Mouse (Mus musculus): Measurements from ENCODE around the gene AU015836. TPM values are rescaled to one million over a fixed set of nuclear protein-coding genes. Genes with fewer than 3 reads are reported as not detected.
"Not testable (repeated sequence)": the region's sequence is repeated elsewhere in the genome, so short reads cannot be mapped to it uniquely, and the experiment has no call there.

Gene AU015836
- polyA plus RNA-seq (2011; ENCODE audit: insufficient read length, low read depth, missing spikeins): not detected in 2 replicates

DNA sequence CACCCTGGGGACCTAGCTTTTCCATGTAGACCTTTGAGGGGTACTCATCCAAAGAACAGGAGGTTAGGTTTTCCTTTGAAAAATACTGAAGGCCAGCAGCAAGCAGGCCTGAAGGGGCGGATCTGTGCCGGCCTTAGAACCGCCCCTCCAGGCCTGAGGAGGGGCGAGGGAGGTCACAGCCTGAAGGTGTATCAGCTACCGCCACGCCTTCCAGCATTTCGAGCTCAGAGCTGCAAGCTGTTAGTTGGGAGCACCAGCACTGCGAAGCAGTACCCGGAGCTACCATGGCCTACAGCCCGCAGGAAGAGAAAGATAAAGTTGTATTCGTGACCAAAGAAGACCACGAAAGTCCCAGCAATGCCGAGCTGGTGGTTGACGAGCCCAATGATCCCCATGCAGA lies at the start of gene AU015836:
AU015836 (plus strand) TSS at position 216 of the 400 bp plus-strand sequence.
- H3K4me1 ChIP-seq (ENCODE audit: control insufficient read depth, insufficient read depth, low read length): no peaks in the 10 kb centered on the region
- no peak for TF ChIP-seq POLR2A (IDR thresholded peaks at IDR 0.05; ENCODE audit: low read depth, low read length)
- H3K27ac ChIP-seq (ENCODE audit: insufficient read depth, low read length): no peak within 1 kb of the TSS
- H3K4me3 ChIP-seq (ENCODE audit: insufficient read depth, low read length): no peak within 1 kb of the TSS

DNA sequence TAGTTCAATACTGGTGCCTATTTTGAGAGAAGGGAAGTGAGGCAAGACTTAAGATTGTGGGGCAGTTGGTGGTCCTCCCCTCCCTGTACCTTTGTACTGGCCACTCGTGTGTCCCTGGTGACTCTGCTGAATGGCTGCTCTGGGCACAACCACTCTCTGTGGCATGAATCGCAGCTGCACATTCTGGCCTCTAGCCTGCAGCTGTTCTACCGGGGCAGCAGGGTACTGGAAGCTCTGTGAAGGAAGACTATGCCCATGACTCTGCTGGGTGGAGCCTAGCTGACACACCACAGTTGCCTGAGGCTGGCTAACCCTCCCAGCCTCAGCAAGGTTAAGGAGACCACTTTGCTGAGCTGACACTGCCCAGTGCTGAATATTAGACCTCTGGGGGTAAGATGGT lies 49.4 kb upstream of the AU015836 start:
- no peak for TF ChIP-seq POLR2A (IDR thresholded peaks at IDR 0.05; ENCODE audit: low read depth, low read length)
- TF ChIP-seq CTCF (IDR thresholded peaks at IDR 0.05; ENCODE audit: borderline replicate concordance, insufficient read depth, low read length): no peak
- no peaks in the 10 kb centered on the region for H3K4me1 ChIP-seq (ENCODE audit: control insufficient read depth, insufficient read depth, low read length)
- H3K27ac ChIP-seq (ENCODE audit: insufficient read depth, low read length): no peak overlapping the region

DNA sequence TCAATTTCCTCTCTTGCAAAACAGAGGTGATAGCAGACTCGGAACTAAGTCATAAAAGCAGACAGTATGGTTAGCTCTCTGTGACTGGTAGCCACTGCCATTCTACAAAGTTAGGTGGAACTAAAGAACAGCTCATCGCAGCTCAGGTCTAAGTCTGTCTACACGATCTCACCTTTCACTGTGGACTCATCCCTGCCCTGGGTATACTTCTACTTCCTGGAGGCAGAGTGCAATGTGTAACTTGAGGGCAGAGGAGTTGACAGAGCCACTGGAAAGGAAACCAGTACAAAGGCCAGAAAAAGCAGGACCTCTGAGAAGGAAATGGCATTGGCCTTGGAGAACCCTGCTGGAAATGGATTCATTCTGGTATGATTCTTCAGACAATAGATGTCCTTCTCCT lies 40.1 kb upstream of the AU015836 start:
- H3K27ac ChIP-seq (ENCODE audit: insufficient read depth, low read length): no peak overlapping the region

More for the DNA sequence above, 49.4 kb upstream of the AU015836 start:
- H3K4me3 ChIP-seq (ENCODE audit: insufficient read depth, low read length): no peak overlapping the region

DNA sequence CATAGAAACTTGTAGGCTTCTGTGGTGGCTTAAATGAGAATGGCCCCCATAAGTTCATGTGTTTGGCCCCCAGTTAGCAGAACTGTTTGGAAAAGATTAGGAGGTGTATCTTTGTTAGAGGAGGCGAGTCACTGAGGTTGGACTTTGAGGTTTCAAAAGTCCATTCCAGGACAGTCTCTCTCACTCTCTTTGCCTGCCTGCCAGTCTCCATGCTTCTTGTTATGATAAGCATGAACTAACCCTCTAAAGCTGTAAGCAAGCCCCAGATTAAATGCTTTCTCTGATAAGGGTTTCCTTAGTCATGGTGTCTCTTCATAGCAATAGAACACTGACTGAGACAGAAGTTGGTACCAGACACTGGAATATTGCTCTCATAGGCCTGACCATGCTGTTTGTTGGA lies 39.7 kb upstream of the AU015836 start:
- TF ChIP-seq CTCF (IDR thresholded peaks at IDR 0.05; ENCODE audit: borderline replicate concordance, insufficient read depth, low read length) (no peak), POLR2A (IDR thresholded peaks at IDR 0.05; ENCODE audit: low read depth, low read length) (no peak)
- no peaks in the 10 kb centered on the region for H3K4me1 ChIP-seq (ENCODE audit: control insufficient read depth, insufficient read depth, low read length)
- H3K27ac ChIP-seq (ENCODE audit: insufficient read depth, low read length): no peak overlapping the region
- H3K4me3 ChIP-seq (ENCODE audit: insufficient read depth, low read length): no peak overlapping the region

More for the DNA sequence above, 40.1 kb upstream of the AU015836 start:
- H3K4me3 ChIP-seq (ENCODE audit: insufficient read depth, low read length): no peak overlapping the region
- no peak for TF ChIP-seq POLR2A (IDR thresholded peaks at IDR 0.05; ENCODE audit: low read depth, low read length)
- no peaks in the 10 kb centered on the region for H3K4me1 ChIP-seq (ENCODE audit: control insufficient read depth, insufficient read depth, low read length)

DNA sequence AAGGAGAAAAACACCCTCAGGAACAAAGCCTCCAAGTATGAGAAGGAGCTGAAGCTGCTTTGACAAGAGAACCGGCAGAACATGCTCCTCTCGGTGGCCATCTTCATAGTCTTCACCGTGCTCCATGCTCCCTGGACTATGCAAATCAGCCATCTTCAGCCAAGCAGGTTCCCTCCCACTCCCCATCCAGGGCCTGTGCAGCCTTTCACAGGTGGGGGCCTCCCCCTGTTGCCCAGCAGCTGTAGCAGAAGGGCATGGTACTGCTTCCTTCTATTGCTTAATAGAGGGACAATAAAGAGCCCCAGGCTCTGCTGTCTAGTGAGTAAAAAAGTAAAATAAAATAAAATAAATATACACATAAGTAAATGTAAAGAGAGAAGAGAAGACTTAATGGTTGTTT lies 36.8 kb upstream of the AU015836 start:
- TF ChIP-seq POLR2A (IDR thresholded peaks at IDR 0.05; ENCODE audit: low read depth, low read length) (no peak), CTCF (IDR thresholded peaks at IDR 0.05; ENCODE audit: borderline replicate concordance, insufficient read depth, low read length) (no peak)

DNA sequence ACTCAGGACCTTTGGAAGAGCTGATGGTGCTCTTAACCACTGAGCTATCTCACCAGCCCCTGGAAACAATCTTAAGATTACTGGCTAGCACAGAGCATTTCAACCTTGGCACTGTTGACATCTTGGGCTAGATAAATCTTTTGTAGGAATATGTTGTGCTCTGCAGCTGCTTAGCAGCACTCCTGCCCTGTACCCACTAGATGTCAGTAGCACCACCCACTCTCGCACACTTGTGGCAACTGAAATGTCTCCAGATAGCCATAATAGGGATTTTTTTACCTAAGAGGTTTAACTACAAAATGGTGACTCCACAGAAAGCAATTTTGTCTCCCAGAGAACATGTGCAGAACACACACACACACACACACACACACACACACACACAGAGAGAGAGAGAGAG lies 11.7 kb upstream of the AU015836 start:
- H3K4me3 ChIP-seq (ENCODE audit: insufficient read depth, low read length): no peak overlapping the region
- no peaks in the 10 kb centered on the region for H3K4me1 ChIP-seq (ENCODE audit: control insufficient read depth, insufficient read depth, low read length)
- TF ChIP-seq POLR2A (IDR thresholded peaks at IDR 0.05; ENCODE audit: low read depth, low read length) (no peak), CTCF (IDR thresholded peaks at IDR 0.05; ENCODE audit: borderline replicate concordance, insufficient read depth, low read length) (peak; percentile 60; the same call in 1 of the 2 replicates)
- no peak overlapping the region for H3K27ac ChIP-seq (ENCODE audit: insufficient read depth, low read length)

More for the DNA sequence above, 36.8 kb upstream of the AU015836 start:
- Histone ChIP-seq H3K4me1 (ENCODE audit: control insufficient read depth, insufficient read depth, low read length) (no peaks in the 10 kb centered on the region), H3K27ac (ENCODE audit: insufficient read depth, low read length) (no peak overlapping the region), H3K4me3 (ENCODE audit: insufficient read depth, low read length) (no peak overlapping the region)

DNA sequence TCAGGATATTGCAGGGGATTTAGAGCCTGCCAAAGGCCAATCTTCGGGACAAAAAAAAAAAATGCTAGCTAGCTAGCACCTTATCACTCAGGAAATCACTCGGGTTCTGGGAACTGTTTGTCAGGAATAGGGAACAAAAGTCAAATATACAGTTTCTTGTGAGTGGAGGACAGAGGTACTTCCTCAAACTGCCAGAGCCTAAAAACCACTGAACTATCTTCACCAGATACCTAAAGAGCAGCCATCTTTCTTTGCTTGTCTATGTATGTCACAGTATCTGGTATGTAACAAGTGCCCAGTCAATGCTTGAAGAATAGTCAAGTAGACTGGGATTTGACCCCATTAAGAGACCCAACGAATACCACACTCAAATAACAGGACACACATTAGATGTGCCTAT lies 10.0 kb upstream of the AU015836 start:
- H3K27ac ChIP-seq (ENCODE audit: insufficient read depth, low read length): no peak overlapping the region
- H3K4me3 ChIP-seq (ENCODE audit: insufficient read depth, low read length): no peak overlapping the region
- H3K4me1 ChIP-seq (ENCODE audit: control insufficient read depth, insufficient read depth, low read length): no peaks in the 10 kb centered on the region
- TF ChIP-seq POLR2A (IDR thresholded peaks at IDR 0.05; ENCODE audit: low read depth, low read length) (no peak), CTCF (IDR thresholded peaks at IDR 0.05; ENCODE audit: borderline replicate concordance, insufficient read depth, low read length) (no peak)

DNA sequence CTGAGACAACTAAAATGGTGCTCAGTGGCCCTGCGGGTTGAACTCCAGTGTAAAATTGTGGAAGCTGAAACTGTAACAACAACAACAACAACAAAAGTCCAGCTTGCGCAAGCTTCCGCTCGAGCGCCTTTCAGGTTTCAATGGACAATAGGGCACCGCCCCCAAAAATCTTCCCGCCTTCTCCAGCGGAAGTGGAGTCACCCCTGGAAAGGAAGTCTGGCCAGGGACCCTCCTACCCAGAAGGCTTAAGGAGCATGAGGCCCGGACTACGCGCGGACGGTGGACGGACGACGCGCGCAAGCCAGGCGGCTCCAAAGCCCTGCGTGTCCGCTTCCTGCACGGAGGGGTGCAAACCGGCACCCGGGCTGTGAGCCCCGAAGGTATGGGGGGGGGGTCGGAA lies 11.9 kb downstream of the AU015836 start:
- TF ChIP-seq CTCF (IDR thresholded peaks at IDR 0.05; ENCODE audit: borderline replicate concordance, insufficient read depth, low read length) (no peak), POLR2A (IDR thresholded peaks at IDR 0.05; ENCODE audit: low read depth, low read length) (no peak)
- no peak overlapping the region for H3K4me3 ChIP-seq (ENCODE audit: insufficient read depth, low read length)
- H3K4me1 ChIP-seq (ENCODE audit: control insufficient read depth, insufficient read depth, low read length): no peaks in the 10 kb centered on the region
- no peak overlapping the region for H3K27ac ChIP-seq (ENCODE audit: insufficient read depth, low read length)

DNA sequence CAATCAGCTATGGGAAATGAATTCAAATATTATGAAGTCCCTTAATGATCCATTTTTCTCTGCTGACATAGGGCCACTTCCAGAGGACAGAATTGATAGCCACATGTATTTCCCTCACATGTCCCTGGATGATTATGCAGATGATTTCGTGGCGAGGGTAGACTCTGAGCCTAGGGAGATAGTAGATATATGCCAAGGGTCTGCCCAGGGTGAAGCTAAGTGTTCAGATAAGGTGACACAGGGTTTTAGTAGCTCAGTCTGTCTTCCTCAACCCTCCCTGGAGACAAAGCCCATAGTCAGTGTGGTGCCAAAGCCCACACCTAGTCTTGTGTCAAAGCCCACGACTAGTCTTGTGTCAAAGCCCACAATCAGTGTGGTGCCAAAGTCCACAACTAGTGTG lies 13.7 kb downstream of the AU015836 start:
- Histone ChIP-seq H3K4me3 (ENCODE audit: insufficient read depth, low read length) (no peak overlapping the region), H3K27ac (ENCODE audit: insufficient read depth, low read length) (no peak overlapping the region), H3K4me1 (ENCODE audit: control insufficient read depth, insufficient read depth, low read length) (no peaks in the 10 kb centered on the region)
- TF ChIP-seq POLR2A (IDR thresholded peaks at IDR 0.05; ENCODE audit: low read depth, low read length) (no peak), CTCF (IDR thresholded peaks at IDR 0.05; ENCODE audit: borderline replicate concordance, insufficient read depth, low read length) (no peak)

DNA sequence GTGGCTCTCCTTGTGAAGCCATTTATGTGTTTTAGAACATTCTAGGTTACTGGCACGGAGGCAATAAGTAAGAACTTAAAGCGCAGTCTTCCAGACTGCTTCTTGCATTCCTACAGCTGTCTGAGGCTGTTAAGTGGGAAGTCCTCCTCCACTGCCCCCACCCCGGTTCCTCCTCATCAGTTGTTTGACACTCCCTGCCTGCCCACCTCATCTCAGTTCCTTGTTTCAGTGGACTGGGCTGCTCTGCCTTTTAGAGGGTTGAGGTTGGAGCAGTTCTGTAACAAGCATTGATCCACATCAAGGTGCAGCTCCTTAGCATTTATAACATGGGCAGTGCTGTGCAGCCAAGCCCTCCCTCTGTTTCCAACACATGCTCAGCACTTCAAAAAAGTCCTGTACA lies 16.6 kb downstream of the AU015836 start:
- not testable (repeated sequence) for H3K4me1 ChIP-seq (ENCODE audit: control insufficient read depth, insufficient read depth, low read length); H3K4me3 ChIP-seq (ENCODE audit: insufficient read depth, low read length)

DNA sequence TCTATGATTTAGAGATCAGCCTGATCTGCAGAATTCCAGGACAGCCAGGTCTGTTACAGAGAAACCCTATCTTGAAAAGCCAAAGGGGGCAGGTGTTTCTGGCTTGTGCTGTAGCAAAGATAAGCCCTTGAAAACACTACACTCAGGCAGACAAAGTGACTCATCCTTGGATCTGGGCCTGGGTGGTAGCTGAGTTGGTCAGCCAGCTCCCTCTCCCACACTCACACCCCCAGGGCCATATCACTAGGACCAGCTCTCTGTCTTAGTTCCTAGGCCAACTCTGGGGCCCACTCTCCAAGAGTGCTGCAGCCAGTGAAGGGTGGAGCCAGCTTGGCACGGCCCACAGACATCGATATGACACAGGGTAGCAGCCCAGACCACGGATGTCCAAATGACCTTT lies 38.5 kb downstream of the AU015836 start:
- Histone ChIP-seq H3K4me1 (ENCODE audit: control insufficient read depth, insufficient read depth, low read length) (no peaks in the 10 kb centered on the region), H3K4me3 (ENCODE audit: insufficient read depth, low read length) (no peak overlapping the region), H3K27ac (ENCODE audit: insufficient read depth, low read length) (no peak overlapping the region)
- TF ChIP-seq POLR2A (IDR thresholded peaks at IDR 0.05; ENCODE audit: low read depth, low read length) (no peak), CTCF (IDR thresholded peaks at IDR 0.05; ENCODE audit: borderline replicate concordance, insufficient read depth, low read length) (no peak)

More for the DNA sequence above, 16.6 kb downstream of the AU015836 start:
- H3K27ac ChIP-seq (ENCODE audit: insufficient read depth, low read length): not testable (repeated sequence)
